Mouse (Mus musculus) megakaryocyte, embryonic 14.5 days (primary cell): ENCODE results near the gene Donson. TPM values are rescaled to one million over a fixed set of nuclear protein-coding genes. Genes with fewer than 3 reads are reported as not detected.
A peak's percentile ranks its signal among the peaks of the same experiment; 100 is the strongest.

Experiments used
- H3K27me3 ChIP-seq: replicated peaks from 2 replicates; pipeline ENCODE3; 2012; ENCODE audit warnings: inconsistent platforms
- H3K36me3 ChIP-seq: replicated peaks from 2 replicates; pipeline ENCODE3; 2012; ENCODE audit warnings: low read length, inconsistent platforms, mixed read lengths
- H3K4me1 ChIP-seq: 2 replicates; pipeline ENCODE4 v1.6.1; 2012; ENCODE audit warnings: inconsistent platforms
- H3K4me3 ChIP-seq: replicated peaks from 2 replicates; pipeline ENCODE3; 2012; ENCODE audit warnings: moderate library complexity, mild to moderate bottlenecking, inconsistent platforms
- H3K9me3 ChIP-seq: 2 replicates; pipeline ENCODE4 v1.6.1; 2012; ENCODE audit warnings: inconsistent platforms
- FLI1 ChIP-seq: IDR thresholded peaks from 2 replicates; pipeline ENCODE4 v1.6.1; 2012; ENCODE audit warnings: low read length, inconsistent platforms, mixed read lengths
- GATA1 ChIP-seq: IDR thresholded peaks from 3 replicates; pipeline ENCODE4 v1.6.1; 2012; ENCODE audit warnings: mixed read lengths, low read length, inconsistent platforms, borderline replicate concordance
- polyA plus RNA-seq: library from polyadenylated mRNA; stranded (reverse); fragments of >175 nt; gene quantifications from 2 replicates; pipeline ENCODE4 v1.2.3, GENCODE M21; 2012; ENCODE audit warnings: low replicate concordance; ENCODE audit not compliant: insufficient read depth

Donson gene
- polyA plus RNA-seq, result 4.6 and 11.1 TPM in 2 replicates

DNA sequence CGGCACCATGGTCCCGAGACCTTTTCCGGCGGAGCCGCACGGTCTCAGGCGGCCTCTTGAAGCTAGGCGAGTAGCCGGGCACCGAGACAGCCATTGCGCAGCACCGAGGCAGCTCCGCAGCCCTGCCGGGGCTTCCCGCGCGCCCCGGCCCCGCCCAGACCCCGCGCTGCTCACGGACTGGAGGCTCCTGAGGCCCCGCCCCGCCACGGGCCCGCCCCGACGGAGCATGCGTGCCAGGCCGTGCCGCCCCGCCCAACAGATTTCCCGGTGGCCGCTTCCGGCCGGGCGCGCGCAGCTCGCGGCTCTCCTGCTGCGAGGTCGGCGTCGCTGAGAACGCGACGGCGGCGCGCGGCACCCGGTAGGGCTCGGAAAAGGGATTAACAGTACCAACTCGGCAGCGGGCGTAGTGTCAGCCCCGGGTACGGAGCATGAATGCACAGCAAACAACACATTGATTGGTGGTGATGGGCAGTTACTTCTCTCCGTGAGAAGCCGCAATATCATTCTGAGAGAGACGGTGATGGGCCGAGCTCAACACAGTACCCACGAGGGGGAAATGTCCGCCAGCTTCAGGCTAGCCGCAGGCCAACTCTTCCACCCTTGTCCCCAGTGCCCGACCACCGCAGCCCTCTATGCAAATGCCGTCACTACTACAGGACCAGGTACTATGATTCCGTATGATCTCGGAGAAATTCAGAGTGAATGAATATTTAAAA is at the start of gene Donson:
TSS of gene Donson (minus strand) at position 152 of the 716 bp plus-strand sequence.
- peaks cover 3% of the 10 kb centered on the region for H3K27me3 ChIP-seq
- H3K4me1 ChIP-seq, result peaks cover 32% of the 10 kb centered on the region
- TF ChIP-seq GATA1, result no peak
- no peak for TF ChIP-seq FLI1
- peaks cover 55% of the 10 kb centered on the region for H3K36me3 ChIP-seq
- H3K4me3 ChIP-seq, result peak within 1 kb of the TSS; percentile 95
- no peaks in the 10 kb centered on the region for H3K9me3 ChIP-seq

DNA sequence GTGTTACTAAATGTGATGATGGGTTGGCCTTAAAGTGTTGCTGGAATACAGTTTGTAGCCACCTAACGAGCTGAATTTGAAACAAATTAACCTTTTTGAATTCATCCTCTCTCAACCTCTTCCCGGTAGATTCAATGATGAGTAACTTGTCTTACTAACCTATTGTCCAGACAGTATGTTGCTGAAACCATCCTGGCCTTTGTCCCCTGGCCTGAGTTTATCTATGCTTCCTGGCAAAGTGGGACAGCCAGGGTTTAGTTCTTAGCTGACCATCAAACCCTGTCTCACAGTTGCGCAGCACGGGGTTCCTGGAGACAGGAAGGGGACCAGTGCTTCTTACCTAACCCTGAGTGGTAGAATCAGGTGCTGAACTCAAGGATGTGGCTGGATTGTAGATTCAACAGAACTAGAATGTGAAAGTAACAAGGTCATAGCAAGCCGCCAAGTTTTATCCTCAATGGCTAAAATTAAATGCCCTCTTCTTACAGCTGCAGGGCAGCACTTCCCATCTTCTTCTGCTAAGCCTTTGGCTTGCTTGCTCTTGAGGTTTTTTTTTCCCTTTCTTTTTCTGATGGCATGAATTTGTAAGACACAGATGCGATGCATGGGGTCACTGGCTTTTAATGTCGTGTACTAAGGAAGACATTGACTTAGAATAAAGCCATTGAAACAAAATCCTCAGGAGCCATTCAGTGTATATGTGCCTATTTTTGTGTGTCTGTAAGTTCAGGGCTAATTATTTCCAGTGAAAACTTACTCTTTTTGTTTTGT is 47.7 kb upstream of the Donson start:
- TF ChIP-seq FLI1 (no peak), GATA1 (no peak)
- H3K27me3 ChIP-seq, result peaks cover 76% of the 10 kb centered on the region
- no peaks in the 10 kb centered on the region for H3K36me3 ChIP-seq
- peak overlapping the region; percentile 44 for H3K4me3 ChIP-seq
- peaks cover 86% of the 10 kb centered on the region for H3K4me1 ChIP-seq
- no peaks in the 10 kb centered on the region for H3K9me3 ChIP-seq

DNA sequence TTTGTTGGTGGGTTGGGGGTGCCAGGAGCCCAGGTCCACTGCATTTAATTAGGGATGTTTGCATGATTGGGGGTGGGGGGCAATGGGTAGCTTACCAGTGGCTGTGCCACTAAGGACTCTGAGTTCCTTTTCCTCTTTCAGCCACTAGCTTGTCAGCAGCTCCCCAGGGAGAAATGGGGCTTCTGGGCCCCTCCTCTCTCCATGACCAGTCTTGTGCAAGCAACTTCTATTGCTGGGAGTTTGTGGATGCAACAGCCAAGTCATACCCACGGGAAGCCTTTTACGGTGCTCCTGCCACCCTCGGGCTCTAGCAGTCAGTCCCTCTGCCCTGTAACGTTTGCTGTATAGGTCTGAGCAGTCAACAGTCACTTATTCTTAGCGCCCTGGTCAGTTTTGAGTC is 46.2 kb upstream of the Donson start:
- Histone ChIP-seq H3K4me3 (peak overlapping the region; percentile 70), H3K36me3 (no peaks in the 10 kb centered on the region), H3K9me3 (no peaks in the 10 kb centered on the region), H3K27me3 (peaks cover 77% of the 10 kb centered on the region), H3K4me1 (peaks cover 85% of the 10 kb centered on the region)
- TF ChIP-seq GATA1, result no peak
- no peak for TF ChIP-seq FLI1

DNA sequence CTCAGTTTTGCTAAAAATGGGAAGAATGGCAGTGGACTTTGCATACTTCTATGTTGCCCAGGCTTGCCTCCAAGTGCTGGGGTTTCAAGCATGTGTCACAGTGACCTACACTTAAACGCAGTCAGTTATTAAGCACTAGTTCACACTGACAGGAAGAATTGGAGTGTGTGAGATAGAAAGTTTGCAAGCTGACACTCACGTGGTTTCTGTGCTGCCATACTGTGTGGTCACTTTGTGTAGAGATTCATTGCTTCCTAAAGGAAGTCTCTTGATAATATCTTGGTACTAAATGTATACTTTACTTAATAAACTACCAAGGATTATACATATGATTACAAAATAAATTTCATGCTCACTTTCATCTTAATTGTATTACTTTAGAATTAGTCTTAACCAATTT is 44.2 kb upstream of the Donson start:
- peaks cover 78% of the 10 kb centered on the region for H3K4me1 ChIP-seq
- H3K36me3 ChIP-seq, result no peaks in the 10 kb centered on the region
- no peaks in the 10 kb centered on the region for H3K9me3 ChIP-seq
- H3K27me3 ChIP-seq, result peaks cover 72% of the 10 kb centered on the region
- peak overlapping the region; percentile 4 for H3K4me3 ChIP-seq
- TF ChIP-seq FLI1 (no peak), GATA1 (no peak)

DNA sequence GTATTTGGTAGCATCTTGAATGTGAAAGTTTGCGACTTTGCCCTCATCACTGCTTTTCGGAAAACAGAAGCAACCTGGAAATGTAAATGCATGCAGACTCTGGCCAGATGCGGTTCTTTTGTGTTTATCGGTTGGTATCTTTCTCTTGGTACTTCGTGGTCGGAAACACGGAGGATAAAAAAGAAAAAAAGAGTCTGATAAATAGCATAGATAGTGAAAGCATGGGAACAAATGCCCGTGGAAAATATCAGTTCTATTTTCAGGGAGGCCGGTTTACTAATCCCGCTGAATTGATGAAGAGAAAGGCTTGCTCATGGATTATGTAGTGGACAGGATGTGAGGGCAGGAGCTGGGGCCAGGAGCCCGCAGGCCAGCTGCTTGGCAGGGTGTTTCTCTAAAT is 41.9 kb upstream of the Donson start:
- Histone ChIP-seq H3K27me3 (peaks cover 54% of the 10 kb centered on the region), H3K4me1 (peaks cover 78% of the 10 kb centered on the region), H3K36me3 (peaks cover 18% of the 10 kb centered on the region), H3K9me3 (no peaks in the 10 kb centered on the region), H3K4me3 (peak overlapping the region; percentile 97)
- TF ChIP-seq FLI1 (no peak), GATA1 (no peak)

DNA sequence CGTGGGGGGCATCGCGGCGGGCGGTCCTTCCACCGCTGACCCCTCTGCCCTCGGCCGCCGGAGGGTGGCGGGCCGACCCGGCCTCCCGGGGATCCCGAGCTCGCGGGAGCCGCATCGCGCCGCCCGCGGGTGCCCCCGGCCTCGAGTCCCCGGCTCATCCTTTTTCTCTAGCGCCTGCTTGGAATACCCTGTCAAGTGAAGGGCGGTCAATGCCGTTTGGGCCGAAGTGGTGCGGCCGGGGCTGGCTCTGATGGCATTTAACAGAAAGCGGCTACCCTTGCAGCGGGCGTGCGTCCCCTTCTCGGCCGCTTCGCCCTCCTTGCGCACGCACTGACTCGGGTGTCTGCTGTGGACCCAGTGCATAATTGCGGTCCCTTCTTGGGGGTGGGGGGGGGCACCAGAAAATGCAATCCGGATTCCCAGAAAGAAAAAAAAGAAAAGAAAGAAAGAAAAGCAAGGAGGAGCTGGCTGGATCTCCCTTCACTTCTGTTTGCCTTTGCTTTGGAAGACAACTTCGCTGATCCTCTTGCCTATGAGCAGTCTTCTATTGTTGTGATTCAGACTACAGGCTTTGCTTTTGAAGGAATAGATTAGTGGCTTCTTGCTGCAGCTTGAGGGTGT is 41.4 kb upstream of the Donson start:
- Histone ChIP-seq H3K27me3 (peaks cover 49% of the 10 kb centered on the region), H3K4me1 (peaks cover 75% of the 10 kb centered on the region), H3K4me3 (peak overlapping the region; percentile 97), H3K36me3 (peaks cover 23% of the 10 kb centered on the region), H3K9me3 (no peaks in the 10 kb centered on the region)
- no peak for TF ChIP-seq GATA1

DNA sequence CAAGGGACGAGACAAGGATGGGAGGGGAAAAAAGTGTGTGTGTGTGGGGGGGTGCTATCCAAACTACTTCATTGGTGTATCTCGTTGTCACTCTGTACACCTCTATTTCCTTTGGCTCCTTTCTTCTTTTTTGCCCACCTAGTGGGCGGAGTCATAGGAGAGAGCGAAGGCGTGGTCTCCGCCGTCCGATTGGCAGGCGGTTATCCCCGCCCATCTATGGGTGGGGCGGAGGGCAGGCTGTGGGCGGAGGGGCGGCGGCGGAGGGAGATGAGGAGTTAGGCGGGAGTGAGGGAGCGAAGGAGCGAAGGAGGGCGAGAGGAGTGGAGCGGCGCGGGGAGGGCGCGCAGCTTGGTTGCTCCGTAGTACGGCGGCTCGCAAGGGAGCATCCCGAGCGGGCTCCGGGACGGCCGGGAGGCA is 40.5 kb upstream of the Donson start, which contains the start of gene Itsn1:
TSS of gene Itsn1 (plus strand) at position 216 of the 417 bp plus-strand sequence.
- Histone ChIP-seq H3K27me3 (peaks cover 40% of the 10 kb centered on the region), H3K9me3 (no peaks in the 10 kb centered on the region), H3K4me3 (peak within 1 kb of the TSS; percentile 97), H3K36me3 (peaks cover 32% of the 10 kb centered on the region), H3K4me1 (peaks cover 75% of the 10 kb centered on the region)
- TF ChIP-seq FLI1, result no peak
- no peak for TF ChIP-seq GATA1

DNA sequence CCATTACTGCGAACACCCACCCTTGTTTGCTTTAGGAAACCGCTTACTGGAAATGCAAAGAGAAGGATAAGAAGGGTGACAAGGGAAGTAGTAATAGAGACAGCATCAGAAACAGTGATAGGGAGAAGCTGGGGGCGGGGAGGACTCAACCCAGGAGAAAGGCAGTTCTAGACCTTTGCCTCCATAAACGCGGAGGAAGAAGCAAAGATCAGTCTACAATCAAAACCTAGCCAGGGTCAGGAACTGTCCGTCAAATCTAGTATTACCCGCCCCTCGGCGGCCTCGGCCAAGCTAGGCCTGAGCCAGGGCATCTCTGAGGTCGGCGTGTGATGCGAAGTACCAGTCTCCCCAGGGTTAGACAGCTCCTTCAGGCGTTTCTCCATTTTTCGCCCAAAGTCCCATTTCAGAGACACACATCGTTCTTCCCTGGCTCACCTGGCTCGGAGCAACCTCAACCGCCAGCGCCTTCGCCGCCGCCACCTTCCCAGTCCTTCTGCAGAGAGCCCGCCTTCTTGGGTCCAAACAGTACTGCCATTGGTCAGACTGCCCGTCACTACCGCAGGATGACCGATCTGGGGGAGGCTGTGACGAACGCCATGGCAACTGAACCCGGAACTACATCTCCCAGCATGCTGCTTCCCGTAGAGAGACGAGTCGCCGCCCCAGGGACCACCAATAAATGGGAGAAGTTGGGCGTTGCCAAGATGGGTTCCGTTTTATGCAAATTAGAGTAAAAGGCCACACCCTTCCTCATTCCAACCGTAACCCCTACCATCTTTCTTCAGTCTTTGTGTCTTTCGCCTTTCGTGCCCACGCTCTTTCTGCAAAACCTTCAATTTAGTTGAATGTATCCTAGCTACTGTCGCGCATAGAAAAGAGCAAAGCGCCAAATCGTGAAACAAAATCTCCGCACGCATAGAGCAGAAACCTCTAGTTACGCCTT is 39.8 kb upstream of the Donson start, which contains the start of gene Cryzl1:
TSS of gene Cryzl1 (minus strand) at position 853 of the 943 bp plus-strand sequence.
- H3K27me3 ChIP-seq, result peaks cover 36% of the 10 kb centered on the region
- peak within 1 kb of the TSS; percentile 97 for H3K4me3 ChIP-seq
- TF ChIP-seq FLI1, result no peak
- TF ChIP-seq GATA1, result no peak
- peaks cover 74% of the 10 kb centered on the region for H3K4me1 ChIP-seq
- H3K9me3 ChIP-seq, result no peaks in the 10 kb centered on the region
- peaks cover 37% of the 10 kb centered on the region for H3K36me3 ChIP-seq

DNA sequence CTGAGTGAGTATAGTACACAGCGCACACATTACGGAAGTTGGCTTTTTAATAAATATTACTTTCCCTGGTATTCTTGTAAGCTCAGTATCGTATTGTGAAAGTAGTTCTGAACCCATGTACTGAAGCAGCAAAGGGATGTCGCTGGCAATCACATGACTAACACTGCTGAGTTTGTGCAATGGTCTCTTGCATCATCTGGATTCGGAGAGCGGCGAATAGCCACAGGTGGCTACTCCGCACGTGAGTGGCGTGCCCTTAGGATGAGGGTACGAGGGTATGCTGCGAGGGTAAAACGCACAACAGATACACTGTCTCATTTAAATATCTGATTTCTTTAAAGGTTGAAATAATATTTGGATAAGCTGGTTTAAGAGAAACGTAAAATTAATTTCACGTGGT is 38.9 kb upstream of the Donson start:
- peaks cover 66% of the 10 kb centered on the region for H3K4me1 ChIP-seq
- H3K4me3 ChIP-seq, result peak overlapping the region; percentile 97
- H3K36me3 ChIP-seq, result peaks cover 42% of the 10 kb centered on the region
- no peaks in the 10 kb centered on the region for H3K9me3 ChIP-seq
- no peak for TF ChIP-seq GATA1
- TF ChIP-seq FLI1, result no peak
- peaks cover 29% of the 10 kb centered on the region for H3K27me3 ChIP-seq
